Mouse (Mus musculus) MEL-GATA-1-ER (cell line): ENCODE results near the gene 3110021N24Rik.
"Not testable (repeated sequence)": the region's sequence is repeated elsewhere in the genome, so short reads cannot be mapped to it uniquely, and the experiment has no call there.

ENCODE experiments used
- DNase-seq: peaks from one replicate; pipeline ENCODE4 v3.0.0-alpha.2; 2012; ENCODE audit warnings: low read depth; ENCODE audit errors: extremely low read depth

The 3110021N24Rik gene

DNA sequence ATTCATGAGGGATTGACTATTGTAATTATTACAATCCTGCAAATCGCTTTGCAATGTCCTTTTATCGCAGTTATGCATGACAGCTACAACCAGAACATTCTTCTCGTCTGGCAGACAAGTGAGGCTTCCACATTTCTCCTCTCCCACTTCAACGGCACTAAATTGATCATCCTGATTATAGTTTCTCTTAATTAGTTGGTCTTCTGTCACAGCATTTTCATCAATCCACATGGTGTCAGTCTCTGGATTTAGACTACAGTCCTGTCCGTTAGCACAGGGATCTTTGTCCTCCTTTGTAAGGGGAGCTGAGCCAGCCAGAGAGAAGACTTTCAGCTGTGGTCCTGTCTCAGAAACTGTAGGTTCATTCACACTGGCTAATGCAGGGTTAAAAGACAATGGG, at the start of gene 3110021N24Rik:
TSS of gene 3110021N24Rik (plus strand) at position 301 of the 400 bp plus-strand sequence.
- DNase-seq, result no peak

DNA sequence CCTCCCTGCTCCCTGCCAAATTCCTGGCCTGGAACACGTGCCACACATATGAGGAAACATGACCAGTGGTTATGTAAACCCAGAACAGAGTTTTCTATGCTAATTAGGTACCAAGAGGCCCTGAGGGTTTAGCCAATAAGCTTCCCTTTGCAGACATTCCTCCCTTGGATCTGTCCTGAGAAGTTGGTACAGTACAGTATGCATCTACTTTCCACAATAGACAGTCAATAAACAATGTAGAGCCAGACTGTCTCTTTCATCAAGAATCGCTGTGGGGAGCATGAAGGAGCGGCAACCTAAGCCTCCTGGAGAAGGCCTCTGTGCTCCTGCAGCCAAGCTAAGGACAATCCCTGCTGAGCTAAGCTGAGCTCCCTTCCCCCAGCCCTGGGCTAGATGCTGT, 33.3 kb upstream of the 3110021N24Rik start:
- DNase-seq, result no peak

- not testable (repeated sequence) for DNase-seq
Observed at GRCm38 (mm10) chr4:108687098-108687497, 32.4 kb upstream of the 3110021N24Rik start.

- peak; percentile 20 for DNase-seq
Observed at GRCm38 (mm10) chr4:108690479-108690878, 29.0 kb upstream of the 3110021N24Rik start.

DNA sequence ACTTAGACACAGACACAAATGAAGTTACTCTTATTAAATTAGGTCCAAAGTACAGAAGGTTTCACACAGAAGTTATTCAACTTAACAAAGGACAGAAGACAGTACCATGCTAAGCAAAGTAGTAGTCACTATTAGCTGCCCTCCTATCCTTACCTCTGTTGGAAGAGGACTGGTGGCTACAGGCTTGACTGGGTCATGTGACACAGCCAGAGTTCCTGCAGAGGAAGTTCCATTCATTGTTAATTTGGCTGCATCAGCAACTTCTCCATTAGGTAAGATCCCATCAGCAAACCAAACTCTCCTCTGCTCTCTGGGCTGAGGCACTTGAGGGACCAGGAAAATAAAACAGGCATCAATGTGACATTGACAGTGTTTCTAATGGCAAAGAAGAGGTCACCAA, 28.0 kb upstream of the 3110021N24Rik start:
- peak; percentile 6 for DNase-seq

DNA sequence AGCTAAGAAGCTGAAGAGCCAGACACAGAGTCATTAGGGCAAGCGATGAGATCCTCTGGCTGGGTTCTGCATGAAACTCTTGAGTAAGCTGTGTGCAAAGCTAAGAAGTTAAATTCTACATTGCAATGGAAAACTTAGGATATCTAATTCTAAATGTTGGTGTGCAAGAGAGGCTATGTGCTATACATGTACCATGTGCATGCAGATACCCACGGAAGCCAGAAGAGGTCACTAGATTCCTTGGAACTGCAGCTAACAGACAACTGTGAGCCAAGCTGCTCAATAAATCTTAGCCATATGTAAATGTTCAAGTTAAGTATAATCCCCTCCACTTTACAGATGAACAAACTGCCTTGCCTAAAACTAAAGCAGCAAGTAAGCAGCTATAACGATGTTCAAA, 22.5 kb upstream of the 3110021N24Rik start:
- peak; percentile 27 for DNase-seq

- DNase-seq, result no peak
Observed at GRCm38 (mm10) chr4:108708209-108708608, 11.2 kb upstream of the 3110021N24Rik start.

DNA sequence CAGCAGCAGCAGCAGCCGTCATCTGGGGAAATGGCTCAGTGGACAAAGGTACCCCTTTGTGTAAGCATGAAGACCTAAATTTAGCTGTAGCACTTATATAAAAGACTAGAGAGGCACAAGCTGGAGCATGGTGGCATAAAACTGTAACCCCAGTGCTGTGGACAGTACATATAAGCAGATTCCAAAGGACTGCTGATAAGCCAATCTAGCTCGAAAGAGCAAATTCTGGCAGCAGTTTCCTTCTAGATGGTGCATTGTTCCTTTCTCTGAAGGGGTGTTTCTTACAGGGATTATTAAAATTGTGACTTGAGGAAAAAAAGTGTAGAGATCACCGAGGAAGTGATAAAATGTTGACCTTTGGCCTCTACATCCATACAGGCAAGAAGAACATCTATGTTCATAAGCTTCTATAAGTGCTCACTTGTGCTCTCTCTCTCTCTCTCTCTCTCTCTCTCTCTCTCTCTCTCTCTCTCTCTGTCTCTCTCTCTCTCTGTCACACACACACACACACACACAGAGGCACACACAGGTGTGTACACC, 1.9 kb downstream of the 3110021N24Rik start:
- DNase-seq, result peak; percentile 1

DNA sequence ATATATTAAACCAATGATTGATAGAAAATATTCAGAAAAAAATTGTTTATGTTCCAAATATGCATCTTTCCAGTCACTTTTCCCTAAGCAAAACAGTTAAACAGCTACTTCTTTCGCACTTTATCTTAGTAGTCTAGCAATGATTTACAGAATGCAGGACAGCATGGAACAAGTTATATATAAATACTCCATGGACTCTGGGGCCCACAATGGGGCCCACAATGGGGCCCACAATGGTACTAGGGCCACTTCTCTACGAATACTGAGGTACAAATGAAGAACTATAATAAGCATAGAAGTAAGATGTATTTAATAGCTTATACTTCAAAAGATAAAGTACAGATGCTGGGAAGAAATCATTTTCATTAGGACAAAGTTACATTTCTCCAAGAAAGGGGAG, 4.7 kb downstream of the 3110021N24Rik start:
- no peak for DNase-seq

GRCm38 (mm10) chr4:108730450-108730849, 11.0 kb downstream of the 3110021N24Rik start:
- DNase-seq, result no peak

DNA sequence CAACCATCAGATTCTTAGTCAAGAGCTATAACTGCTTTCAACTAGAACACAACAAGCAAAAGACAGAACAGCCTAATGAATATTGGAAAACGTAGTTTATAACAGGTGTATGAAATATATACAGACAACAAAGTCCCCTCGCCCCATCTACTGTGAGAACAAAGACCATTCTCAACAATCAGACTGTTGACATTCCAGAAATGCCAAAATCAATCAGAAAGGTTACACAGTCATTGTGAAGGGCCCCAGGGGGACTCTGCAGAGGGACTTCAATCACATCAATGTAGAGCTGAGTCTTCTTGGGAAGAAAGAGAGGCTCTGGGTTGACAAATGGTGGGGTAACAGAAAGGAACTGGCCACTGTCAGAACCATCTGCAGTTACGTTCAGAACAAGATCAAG, 12.1 kb downstream of the 3110021N24Rik start:
- DNase-seq, result no peak

DNA sequence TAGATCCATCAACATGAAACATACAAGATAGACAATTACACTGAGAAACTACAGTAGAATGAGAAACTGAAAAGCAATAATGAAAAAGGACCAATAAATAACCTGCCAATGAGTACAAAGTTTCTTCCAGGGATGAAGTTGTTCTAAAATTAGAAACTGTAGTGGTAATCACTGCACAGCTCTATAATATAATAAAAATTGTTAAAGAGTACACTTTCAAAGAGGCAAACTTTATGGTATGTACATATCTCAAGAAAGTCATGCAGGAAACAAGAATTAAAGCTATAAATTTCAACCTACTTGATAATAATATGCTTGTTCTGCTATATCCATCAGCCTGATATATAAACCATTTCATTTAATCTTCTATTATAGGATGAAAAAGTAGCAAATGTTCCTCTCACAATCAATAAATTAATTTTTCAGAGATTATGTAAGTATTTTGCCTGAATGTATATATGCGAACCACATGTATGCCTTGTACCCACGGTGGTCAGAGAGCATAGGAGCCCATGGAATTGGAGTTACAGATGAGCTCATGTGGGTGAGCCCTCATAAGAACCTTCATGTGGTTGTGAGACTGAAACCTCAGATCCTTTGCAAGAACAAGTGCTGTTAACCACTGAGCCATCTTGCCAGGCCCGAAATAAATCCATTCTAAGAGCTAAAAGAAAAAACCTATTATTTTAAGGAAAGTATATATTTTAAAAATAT, 26.9 kb downstream of the 3110021N24Rik start:
- no peak for DNase-seq

DNA sequence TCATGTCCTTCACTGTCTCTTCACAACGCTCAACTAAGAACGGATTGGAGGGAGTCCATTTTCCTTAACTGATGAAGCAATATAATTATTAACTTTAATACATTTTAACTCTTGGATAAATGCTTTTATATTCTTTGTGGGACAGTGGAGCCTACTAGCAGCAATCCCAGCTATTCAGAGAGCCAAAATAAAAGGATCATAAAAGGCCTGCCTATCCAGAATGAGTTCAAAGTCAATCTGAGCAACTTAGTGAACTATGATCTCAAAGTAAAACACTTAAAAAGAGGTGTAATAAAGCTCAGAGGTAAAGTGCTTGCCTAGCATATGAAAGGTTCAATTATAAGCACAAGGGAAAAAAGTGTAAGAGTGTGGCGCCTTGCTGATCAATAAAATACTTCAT, 40.1 kb downstream of the 3110021N24Rik start:
- no peak for DNase-seq

DNA sequence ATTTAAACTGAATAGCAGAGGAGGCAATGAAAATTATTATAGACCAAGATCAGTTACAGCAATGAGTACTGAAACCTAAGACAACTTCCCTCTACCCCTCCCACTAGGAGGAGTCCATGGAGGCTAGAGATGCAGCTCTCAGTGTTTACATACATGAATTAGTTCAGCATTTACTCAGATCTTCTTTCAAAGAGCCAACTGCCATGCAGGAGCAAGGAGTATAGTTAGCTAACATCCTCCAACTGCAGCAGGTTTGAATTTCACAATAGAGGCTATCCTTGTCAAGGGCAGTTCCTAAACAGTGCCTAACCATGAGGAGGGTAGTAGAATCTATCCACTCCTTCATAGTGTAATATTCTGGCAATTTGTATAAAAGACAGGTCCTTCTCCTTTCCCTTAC, 49.1 kb downstream of the 3110021N24Rik start:
- no peak for DNase-seq

GRCm38 (mm10) chr4:108779763-108780056, 60.3 kb downstream of the 3110021N24Rik start:
- no peak for DNase-seq

- no peak for DNase-seq
Observed at GRCm38 (mm10) chr4:108780057-108780863, 60.8 kb downstream of the 3110021N24Rik start, which contains the start of gene Zfyve9. Gene Zfyve9 (minus strand): TSS chr4:108780798.

- no peak for DNase-seq
Observed at GRCm38 (mm10) chr4:108780864-108781205, 61.4 kb downstream of the 3110021N24Rik start.

DNA sequence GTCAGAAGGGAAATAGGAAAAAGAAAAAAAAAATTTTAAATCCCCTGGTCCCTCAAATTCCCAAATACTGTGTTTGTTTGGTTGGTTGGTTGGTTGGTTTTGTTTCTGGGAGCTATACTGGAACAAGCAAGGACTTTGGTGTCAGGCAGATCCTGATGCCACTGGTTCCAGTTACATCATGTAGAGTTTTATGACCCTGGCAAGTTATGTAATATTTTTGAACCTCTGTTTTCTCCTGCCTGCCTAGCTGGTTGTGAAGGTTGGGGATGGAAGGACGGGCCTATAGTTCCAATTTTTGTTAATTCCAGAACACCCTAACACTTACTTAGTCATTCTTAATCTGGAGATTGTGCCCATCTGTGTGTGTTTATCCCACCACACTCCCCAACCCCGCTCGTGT, 62.1 kb downstream of the 3110021N24Rik start:
- DNase-seq, result no peak

- DNase-seq, result no peak
Observed at GRCm38 (mm10) chr4:108782421-108783085, 63.1 kb downstream of the 3110021N24Rik start.

GRCm38 (mm10) chr4:108789258-108789936, 69.9 kb downstream of the 3110021N24Rik start:
- DNase-seq, result no peak

GRCm38 (mm10) chr4:108790507-108790906, 71.1 kb downstream of the 3110021N24Rik start:
- no peak for DNase-seq
